14 mouse cellular contexts compared by ENCODE assay signal in the genomic region with DNA sequence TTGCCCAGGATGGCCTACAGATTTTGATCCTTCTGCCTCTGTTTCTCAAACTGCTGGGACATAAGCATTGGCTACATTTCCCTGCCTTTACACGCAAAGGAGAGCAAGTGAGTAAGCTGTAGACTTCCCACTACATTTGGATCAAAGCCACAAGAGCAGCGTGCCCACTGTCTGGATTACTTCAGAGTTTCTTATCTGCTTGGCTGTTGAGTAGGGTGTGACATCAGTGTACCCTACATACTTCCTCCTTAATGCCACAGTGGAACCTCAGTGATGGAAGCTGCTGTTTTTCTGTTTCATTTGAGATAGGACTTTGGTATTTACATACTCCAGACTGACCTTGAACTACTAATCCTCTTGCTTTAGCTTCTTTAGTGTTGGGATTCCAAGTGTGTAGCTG. TPM values are rescaled to one million over a fixed set of nuclear protein-coding genes. Genes with fewer than 3 reads are reported as not detected.
DNase-seq lines count a peak whose midpoint lies in the region; ATAC-seq and TF ChIP-seq lines count a peak whose summit lies in the region.
"Had no signal": no experiment of that assay in that cellular context is flagged by ENCODE, and none has a peak within 500 bp of the region (broad histone marks: within the 10 kb centered on the region; RNA-seq: fewer than 3 reads in every experiment).

No protein-coding gene starts in this region.

- no peaks in the 10 kb centered on the region for H3K27me3 ChIP-seq in heart, adult 2 months (ENCODE audit: control insufficient read depth, insufficient read depth, low read length)
- H3K27me3 ChIP-seq in liver, embryonic 12.5 days (replicated peaks) = no peaks in the 10 kb centered on the region
- H3K27me3 ChIP-seq in hindbrain, embryonic 16.5 days (replicated peaks; ENCODE audit: control insufficient read depth, insufficient read depth, low read length) = no peaks in the 10 kb centered on the region
- H3K27me3 ChIP-seq: midbrain, embryonic 15.5 days; neural tube, embryonic 12.5 days had no signal

- peaks cover 9% of the 10 kb centered on the region for H3K36me3 ChIP-seq in heart, adult 2 months (ENCODE audit: control insufficient read depth, insufficient read depth, low read length)
- peaks cover 45% of the 10 kb centered on the region for H3K36me3 ChIP-seq in liver, embryonic 12.5 days
- peaks cover 8% of the 10 kb centered on the region for H3K36me3 ChIP-seq in hindbrain, embryonic 16.5 days (ENCODE audit: control insufficient read depth, insufficient read depth, low read length)

- no peak overlapping the region for H3K9ac ChIP-seq in heart, adult 2 months (ENCODE audit: low read depth, low read length)
- H3K9ac ChIP-seq in liver, embryonic 12.5 days = no peak overlapping the region
- no peak overlapping the region for H3K9ac ChIP-seq in hindbrain, embryonic 16.5 days (ENCODE audit: low read depth, low read length)
- H3K9ac ChIP-seq: midbrain, embryonic 15.5 days; neural tube, embryonic 12.5 days had no signal

- peak in 1 of 2 experiments; percentile 7 for DNase-seq in heart, adult 2 months
- DNase-seq in heart, adult 11 months = no peak
- DNase-seq in ovary, adult 18-20 months (ENCODE audit: low spot score) = peak; percentile 19
- DNase-seq in ovary, postnatal 36 days (ENCODE audit: low spot score) = no peak
- no peak for DNase-seq in kidney, adult 8-10 months
- DNase-seq in neural tube, embryonic 10.5 days (ENCODE audit: extremely low spot score, low spot score) = no peak
- DNase-seq: adrenal gland, adult 2 months; cerebellum, adult 9-11 months; thymus, postnatal 25 days had no signal

- TF ChIP-seq CTCF in heart, adult 2 months (IDR thresholded peaks at IDR 0.05) = no peak

- H3K79me2 ChIP-seq in heart, adult 2 months (replicated peaks; ENCODE audit: control insufficient read depth, insufficient read depth, low read length) = no peaks in the 10 kb centered on the region

- peak overlapping the region; percentile 91 for H3K27ac ChIP-seq in heart, adult 2 months
- 0 out of 2 replicates have a peak overlapping the region, but pooled peaks have one; percentile 11 for H3K27ac ChIP-seq in liver, embryonic 12.5 days
- no peak overlapping the region for H3K27ac ChIP-seq in hindbrain, embryonic 16.5 days (ENCODE audit: low read depth, low read length)
- H3K27ac ChIP-seq: midbrain, embryonic 15.5 days; neural tube, embryonic 12.5 days had no signal

- no peak for TF ChIP-seq POLR2A in heart, adult 2 months (IDR thresholded peaks at IDR 0.05; ENCODE audit: insufficient read depth, low read depth, low read length)

- intact Hi-C loops in heart, adult 2 months (cut with DNase I) = no loop called here

- 16% methylated on average over 2 of the region's 2 CpGs for WGBS in heart, adult 2 months
- 25% methylated on average over 2 of the region's 2 CpGs for WGBS in liver, embryonic 12.5 days (ENCODE audit: insufficient replicate concordance)
- 90% methylated on average over 2 of the region's 2 CpGs for WGBS in hindbrain, embryonic 16.5 days

- peaks cover 4% of the 10 kb centered on the region for H3K4me1 ChIP-seq in heart, adult 2 months (ENCODE audit: control insufficient read depth, insufficient read depth, low read length)
- peaks cover 38% of the 10 kb centered on the region for H3K4me1 ChIP-seq in liver, embryonic 12.5 days
- no peaks in the 10 kb centered on the region for H3K4me1 ChIP-seq in hindbrain, embryonic 16.5 days (ENCODE audit: control insufficient read depth, insufficient read depth, low read depth, low read length)
- H3K4me1 ChIP-seq: midbrain, embryonic 15.5 days; neural tube, embryonic 12.5 days had no signal

- ATAC-seq in liver, embryonic 12.5 days = peak; percentile 44; the same call in 1 of the 2 replicates
- no peak for ATAC-seq in hindbrain, embryonic 16.5 days
- ATAC-seq: inflammation-experienced regulatory T-cells, adult 6 months; midbrain, embryonic 15.5 days had no signal

- TF ChIP-seq EP300 in heart, adult 2 months (IDR thresholded peaks at IDR 0.05; ENCODE audit: insufficient read depth, low read depth, low read length) = no peak

- H3K9me3 ChIP-seq in liver, embryonic 12.5 days (replicated peaks) = no peaks in the 10 kb centered on the region
- no peaks in the 10 kb centered on the region for H3K9me3 ChIP-seq in hindbrain, embryonic 16.5 days (ENCODE audit: control insufficient read depth, low read length)
- H3K9me3 ChIP-seq: midbrain, embryonic 15.5 days; neural tube, embryonic 12.5 days had no signal

- no peak overlapping the region for H3K4me3 ChIP-seq in heart, adult 2 months
- H3K4me3 ChIP-seq in liver, embryonic 12.5 days = no peak overlapping the region
- no peak overlapping the region for H3K4me3 ChIP-seq in hindbrain, embryonic 16.5 days (ENCODE audit: low read length)
- H3K4me3 ChIP-seq: midbrain, embryonic 15.5 days; neural tube, embryonic 12.5 days had no signal

- no peak overlapping the region for H3K4me2 ChIP-seq in liver, embryonic 12.5 days
- H3K4me2 ChIP-seq in hindbrain, embryonic 16.5 days (ENCODE audit: low read length) = no peak overlapping the region
- H3K4me2 ChIP-seq: midbrain, embryonic 15.5 days; neural tube, embryonic 12.5 days had no signal

RNA-seq across cellular contexts. Expression of gene Ubfd1, which starts 20.2 kb away (rescaled TPM):
- 10 to 100 TPM; 30.4 to 37.2 TPM for total RNA-seq in heart, adult 2 months (2021)
- 17.8 and 27.6 TPM in 2 replicates for polyA plus RNA-seq in heart, adult 2 months (2012; rRNA removed)
- polyA plus RNA-seq in liver, embryonic 12.5 days (2016; fragmentation: Nextera tagmentation; extraction: Ambion mirVana) = 38.3 and 41.1 TPM in 2 replicates
- polyA plus RNA-seq in hindbrain, embryonic 16.5 days (2015; fragmentation: Nextera tagmentation; extraction: Ambion mirVana) = 71.2 and 75.7 TPM in 2 replicates

RNA-seq across cellular contexts. Expression of gene Ears2, which starts 20.2 kb away (rescaled TPM):
- 10 to 100 TPM; 11.8 to 12.9 TPM for total RNA-seq in heart, adult 2 months (2021)
- 10.6 and 11.8 TPM in 2 replicates for polyA plus RNA-seq in heart, adult 2 months (2012; rRNA removed)
- 10.3 and 10.8 TPM in 2 replicates for polyA plus RNA-seq in liver, embryonic 12.5 days (2016; fragmentation: Nextera tagmentation; extraction: Ambion mirVana)
- 8.7 and 9.6 TPM in 2 replicates for polyA plus RNA-seq in hindbrain, embryonic 16.5 days (2015; fragmentation: Nextera tagmentation; extraction: Ambion mirVana)

RNA-seq across cellular contexts. Expression of gene Gga2, which starts 25.8 kb away (rescaled TPM):
- 10 to 100 TPM; 25.3 to 28.5 TPM for total RNA-seq in heart, adult 2 months (2021)
- polyA plus RNA-seq in heart, adult 2 months (2012; rRNA removed) = 25.7 and 30.1 TPM in 2 replicates
- polyA plus RNA-seq in liver, embryonic 12.5 days (2016; fragmentation: Nextera tagmentation; extraction: Ambion mirVana) = 65.3 and 68.4 TPM in 2 replicates
- polyA plus RNA-seq in hindbrain, embryonic 16.5 days (2015; fragmentation: Nextera tagmentation; extraction: Ambion mirVana) = 46.5 and 51.4 TPM in 2 replicates

RNA-seq across cellular contexts. Expression of gene Ndufab1, which starts 54.9 kb away (rescaled TPM):
- total RNA-seq in heart, adult 2 months (2021) = 1,000 to 10,000 TPM; 1,546 to 1,742 TPM
- 502 and 847 TPM in 2 replicates for polyA plus RNA-seq in heart, adult 2 months (2012; rRNA removed)
- polyA plus RNA-seq in liver, embryonic 12.5 days (2016; fragmentation: Nextera tagmentation; extraction: Ambion mirVana) = 562 and 614 TPM in 2 replicates
- 694 and 758 TPM in 2 replicates for polyA plus RNA-seq in hindbrain, embryonic 16.5 days (2015; fragmentation: Nextera tagmentation; extraction: Ambion mirVana)
